Mouse (Mus musculus): ENCODE results near the gene Gm609. TPM values are rescaled to one million over a fixed set of nuclear protein-coding genes. Genes with fewer than 3 reads are reported as not detected.

Gm609 gene
- 0.26 TPM for polyA plus RNA-seq (2017; shearing (Covaris generic))

DNA sequence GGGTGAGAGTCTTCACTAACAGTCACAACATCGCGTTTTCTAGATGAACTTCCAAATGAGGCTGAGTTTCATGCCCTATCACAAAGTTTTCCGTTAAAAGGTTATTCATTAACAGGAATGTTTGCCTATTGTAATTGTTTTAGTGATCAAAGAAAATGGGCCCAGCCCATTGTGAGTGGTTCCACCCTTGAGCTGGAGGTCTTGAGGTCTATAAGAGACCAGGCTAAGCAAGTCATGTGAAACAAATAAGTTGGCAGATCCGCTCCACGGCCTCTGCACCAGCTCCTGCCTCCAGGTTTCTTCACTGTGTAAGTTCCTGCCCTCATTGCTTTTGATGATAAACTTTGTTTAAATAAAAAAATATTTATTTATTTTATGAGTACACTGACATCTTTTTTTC lies at the start of gene Gm609:
Gm609 (minus strand) TSS at position 43 of the 400 bp plus-strand sequence.

GRCm38 (mm10) chr16:45535009-45535408 lies 42.2 kb upstream of the Gm609 start, which contains the start of gene Slc9c1:
TSS of gene Slc9c1 (plus strand) at chr16:45535309.

GRCm38 (mm10) chr16:45531950-45532349 lies 39.2 kb upstream of the Gm609 start, which contains the start of gene Gm17783:
TSS of gene Gm17783 (minus strand) at chr16:45532050.

DNA sequence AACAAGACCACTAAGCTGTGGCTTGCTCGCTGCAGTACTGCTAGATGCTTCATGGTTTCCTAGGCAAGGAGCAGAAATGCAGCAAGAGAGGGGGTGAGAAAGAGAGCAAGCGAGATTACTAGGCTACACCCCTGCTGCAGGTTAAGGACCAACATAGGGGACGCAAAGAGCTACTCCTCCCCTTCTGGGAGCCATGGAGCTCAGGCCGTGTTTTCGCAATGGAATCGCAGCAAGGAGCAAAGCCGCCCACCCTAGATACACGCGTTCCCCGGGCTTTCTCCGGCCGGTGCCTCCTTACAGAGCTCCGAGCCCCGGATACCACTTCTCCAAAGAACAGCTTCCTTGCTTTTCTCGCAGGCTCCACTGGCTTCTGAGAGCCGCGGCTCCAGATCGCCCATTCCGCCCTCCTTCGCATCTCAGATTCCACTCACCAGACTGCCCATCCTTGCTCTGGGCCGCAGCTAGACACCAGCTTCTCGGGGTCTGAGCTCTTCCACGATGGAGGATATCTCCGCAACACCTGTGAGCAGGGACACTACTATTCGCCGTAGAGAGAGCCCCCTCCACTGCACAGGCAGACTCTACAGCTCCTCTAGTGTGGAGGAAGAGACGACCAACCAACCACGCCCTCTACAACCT lies 84.2 kb downstream of the Gm609 start, which contains the start of gene Cd200:
Cd200 (minus strand) TSS at position 629 of the 639 bp plus-strand sequence.

Other genes with a start within 250 kb of the Gm609 start
- 10.3 TPM for gene Cd200, start 83.9 kb downstream of the Gm609 start, polyA plus RNA-seq (2017; shearing (Covaris generic))
- not detected for gene Gm17783, start 39.1 kb upstream of the Gm609 start, polyA plus RNA-seq (2017; shearing (Covaris generic))
- gene Slc9c1, start 42.3 kb upstream of the Gm609 start, polyA plus RNA-seq (2017; shearing (Covaris generic)), result not detected
- gene Gcsam, start 117.4 kb upstream of the Gm609 start, polyA plus RNA-seq (2017; shearing (Covaris generic)), result 0.17 TPM
- not detected for gene BC016579, start 161.1 kb upstream of the Gm609 start, polyA plus RNA-seq (2017; shearing (Covaris generic))
- not detected for gene Tmprss7, start 200.7 kb upstream of the Gm609 start, polyA plus RNA-seq (2017; shearing (Covaris generic))
- not detected for gene Tagln3, start 231.6 kb upstream of the Gm609 start, polyA plus RNA-seq (2017; shearing (Covaris generic))
- 36.9 TPM for gene Abhd10, start 250.0 kb upstream of the Gm609 start, polyA plus RNA-seq (2017; shearing (Covaris generic))